Mouse (Mus musculus): Measurements from ENCODE around the gene Col1a2.

The Col1a2 gene

GRCm38 (mm10) chr6:4590089-4590488 is 85.5 kb downstream of the Col1a2 start:
- DNase-seq: no peak

Data from spleen, adult 18-20 months (tissue).